Mouse (Mus musculus) liver, adult 2 months (tissue): ENCODE measurements around the gene Zfp408.

Experiments used
- CTCF ChIP-seq: fragments of 200-500 bp; IDR thresholded peaks from 2 replicates; pipeline ENCODE4 v1.5.1; 2011; ENCODE audit warnings: low read depth, low read length, control low read depth
- POLR2A ChIP-seq: fragments of 200-500 bp; IDR thresholded peaks from 2 replicates; pipeline ENCODE4 v1.6.1; 2011; ENCODE audit warnings: low read length, control low read depth; ENCODE audit not compliant: insufficient read depth; ENCODE audit errors: extremely low read depth

DNA sequence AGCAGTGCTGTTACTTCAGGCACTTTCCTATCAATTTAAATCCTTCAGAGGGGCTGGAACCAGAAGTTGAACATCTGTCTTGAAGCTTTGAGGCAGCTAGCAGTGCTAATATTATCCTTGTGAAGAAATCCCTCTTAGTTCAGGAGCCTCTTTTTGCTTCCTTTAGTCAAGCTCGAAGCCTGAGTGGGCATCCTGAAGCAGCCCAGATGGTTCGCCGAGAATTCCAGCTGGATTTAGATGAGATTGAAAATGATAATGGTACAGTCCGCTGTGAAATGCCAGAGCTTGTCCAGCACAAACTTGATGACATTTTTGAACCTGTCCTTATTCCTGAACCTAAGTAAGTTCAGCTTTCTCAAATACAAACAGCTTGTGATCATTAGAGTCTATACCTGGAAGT lies 49.1 kb downstream of the Zfp408 start:
- TF ChIP-seq POLR2A (no peak), CTCF (no peak)
